Mouse (Mus musculus) midbrain, embryonic 10.5 days (tissue): Measurements from ENCODE around the gene Cbx1. TPM values are rescaled to one million over a fixed set of nuclear protein-coding genes. Genes with fewer than 3 reads are reported as not detected.
A peak's percentile ranks its signal among the peaks of the same experiment; 100 is the strongest.
"Not testable (repeated sequence)": the region's sequence is repeated elsewhere in the genome, so short reads cannot be mapped to it uniquely, and the experiment has no call there.

Source experiments
- DNase-seq: peaks from one replicate; pipeline ENCODE4 v3.0.0-alpha.2; 2017; ENCODE audit warnings: low spot score
- H3K27ac ChIP-seq: fragments of 300-500 bp; sonication (generic); replicated peaks from 2 replicates; pipeline ENCODE4 v1.5.1; 2016; ENCODE audit warnings: mild to moderate bottlenecking
- H3K27me3 ChIP-seq: fragments of 300-500 bp; sonication (generic); 2 replicates; pipeline ENCODE4 v1.6.1; 2016; ENCODE audit warnings: low read depth, mild to moderate bottlenecking; ENCODE audit not compliant: poor library complexity, severe bottlenecking
- H3K36me3 ChIP-seq: fragments of 300-500 bp; sonication (generic); 2 replicates; pipeline ENCODE4 v1.6.1; 2016; ENCODE audit warnings: mild to moderate bottlenecking, moderate library complexity
- H3K4me1 ChIP-seq: fragments of 300-500 bp; sonication (generic); 2 replicates; pipeline ENCODE4 v1.6.1; 2016
- H3K4me3 ChIP-seq: fragments of 300-500 bp; sonication (generic); 2 replicates; pipeline ENCODE4 v1.5.1; 2016; ENCODE audit warnings: mild to moderate bottlenecking, moderate library complexity
- H3K9me3 ChIP-seq: fragments of 300-500 bp; sonication (generic); replicated peaks from 2 replicates; pipeline ENCODE4 v1.6.1; 2016; ENCODE audit warnings: mild to moderate bottlenecking
- whole genome bisulfite sequencing: fragments of 180-500 bp; shearing (Covaris S2); methylation state at CpG from one replicate; pipeline ENCODE4 v1.1.7; 2016; 5-methylcytosine and 5-hydroxymethylcytosine counted together
- polyA plus RNA-seq: library from polyadenylated mRNA; unstranded; fragments of >200 nt; fragmentation: Nextera tagmentation; extraction: Ambion mirVana; gene quantifications from 2 replicates; pipeline ENCODE4 v1.2.1, GENCODE M21; 2016

Cbx1 gene
- polyA plus RNA-seq, 1 experiment from 2014 or later: 198 TPM

DNA sequence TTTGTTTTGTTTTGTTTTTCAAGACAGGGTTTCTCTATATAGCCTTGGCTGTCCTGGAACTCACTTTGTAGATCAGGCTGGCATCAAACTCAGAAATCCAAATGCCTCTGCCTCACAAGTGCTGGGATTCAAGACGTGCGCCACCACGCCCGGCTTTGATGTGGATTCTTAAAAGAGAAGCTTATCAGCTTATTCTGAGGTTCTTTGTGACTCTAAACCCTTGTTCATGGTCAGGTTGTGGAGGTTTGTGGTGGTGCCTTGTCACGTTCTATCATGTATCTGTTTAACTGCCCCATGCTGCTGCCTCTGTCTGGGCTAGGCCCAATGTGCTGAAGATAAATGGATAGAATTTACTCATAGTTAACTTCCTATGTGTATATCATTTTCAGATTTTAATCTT, 16.7 kb downstream of the Cbx1 start:
- no peak for DNase-seq
- no peak overlapping the region for H3K4me3 ChIP-seq
- H3K9me3 ChIP-seq: no peaks in the 10 kb centered on the region
- H3K36me3 ChIP-seq: peaks cover 99% of the 10 kb centered on the region
- no peaks in the 10 kb centered on the region for H3K27me3 ChIP-seq
- WGBS: 88% methylated on average over 5 of the region's 5 CpGs
- H3K4me1 ChIP-seq: no peaks in the 10 kb centered on the region
- no peak overlapping the region for H3K27ac ChIP-seq

DNA sequence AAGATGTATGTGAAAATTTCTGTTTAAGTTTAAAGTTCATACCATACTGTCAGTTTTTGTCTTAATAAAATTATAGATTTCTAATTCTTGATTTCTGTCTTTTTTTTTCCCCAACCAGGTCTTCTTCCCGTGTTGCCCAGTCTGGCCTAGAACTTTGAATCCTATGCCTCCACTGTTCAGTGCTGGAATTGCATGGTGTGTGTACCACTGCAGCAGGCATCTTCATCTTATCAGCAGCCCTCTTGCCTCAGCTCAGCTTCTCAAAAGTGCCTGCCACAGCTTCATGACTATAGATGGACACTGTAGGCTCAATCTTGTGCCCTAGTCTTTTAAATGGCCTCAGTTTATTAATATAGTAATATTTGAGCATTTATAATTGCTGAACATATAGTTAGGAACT, 19.1 kb downstream of the Cbx1 start:
- H3K36me3 ChIP-seq: peaks cover 100% of the 10 kb centered on the region

DNA sequence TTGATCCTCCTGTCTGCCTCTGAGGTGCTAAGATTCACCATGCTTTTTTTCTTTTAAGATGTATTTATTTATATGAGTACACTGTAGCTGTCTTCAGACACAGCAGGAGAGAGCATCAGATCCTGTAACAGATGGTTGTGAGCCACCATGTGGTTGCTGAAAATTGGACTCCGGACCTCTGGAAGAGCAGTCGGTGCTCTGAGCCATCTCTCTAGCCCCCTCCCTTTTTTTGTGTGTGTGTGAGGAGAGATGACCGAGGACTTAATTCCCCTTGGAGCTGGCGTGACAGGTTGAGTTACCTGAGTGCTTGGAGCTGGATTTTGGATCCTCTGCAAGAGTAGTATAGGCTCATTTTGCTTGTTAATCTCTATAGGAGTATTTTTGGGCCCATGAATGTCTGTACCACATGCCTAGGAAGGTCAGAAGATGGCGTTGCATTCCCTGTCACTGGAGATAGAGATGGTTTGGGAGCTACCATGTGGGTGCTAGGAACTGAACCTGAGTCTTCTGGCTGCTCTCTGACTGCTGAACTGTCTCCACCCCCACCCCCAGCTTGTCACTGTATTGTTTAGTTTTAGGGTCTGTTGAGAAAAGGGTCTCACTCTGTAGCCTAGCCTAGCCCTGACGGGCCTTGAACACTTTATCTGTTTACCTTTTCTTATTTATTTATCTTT, 20.8 kb downstream of the Cbx1 start:
- Histone ChIP-seq H3K27me3 (no peaks in the 10 kb centered on the region), H3K36me3 (peaks cover 95% of the 10 kb centered on the region), H3K9me3 (no peaks in the 10 kb centered on the region), H3K27ac (no peak overlapping the region), H3K4me3 (no peak overlapping the region), H3K4me1 (no peaks in the 10 kb centered on the region)
- WGBS: 93% methylated on average over 6 of the region's 6 CpGs
- no peak for DNase-seq

More for the DNA sequence above, 19.1 kb downstream of the Cbx1 start:
- WGBS: 83% methylated on average over 1 of the region's 1 CpGs
- DNase-seq: no peak
- no peaks in the 10 kb centered on the region for H3K4me1 ChIP-seq
- H3K27me3 ChIP-seq: no peaks in the 10 kb centered on the region
- no peak overlapping the region for H3K27ac ChIP-seq
- no peak overlapping the region for H3K4me3 ChIP-seq
- H3K9me3 ChIP-seq: no peaks in the 10 kb centered on the region

DNA sequence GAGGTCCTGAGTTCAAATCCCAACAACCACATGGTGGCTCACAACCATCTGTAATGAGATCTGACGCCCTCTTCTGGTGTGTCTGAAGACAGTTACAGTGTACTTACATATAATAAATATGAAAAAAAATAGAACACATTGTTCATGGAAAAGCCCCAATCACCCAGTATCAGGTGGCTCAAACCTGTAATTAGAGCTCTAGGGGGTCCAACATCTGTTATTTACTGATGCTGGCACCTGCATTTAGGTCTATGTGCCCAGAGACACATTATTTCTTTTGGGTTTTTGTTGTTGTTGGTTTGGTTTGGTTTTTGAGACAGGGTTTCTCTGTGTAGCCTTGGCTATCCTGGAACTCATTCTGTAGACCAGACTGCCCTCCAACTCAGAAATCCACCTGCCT, 22.3 kb downstream of the Cbx1 start:
- not testable (repeated sequence) for H3K4me3 ChIP-seq, DNase-seq, H3K9me3 ChIP-seq, H3K27me3 ChIP-seq, H3K4me1 ChIP-seq, H3K27ac ChIP-seq
- peaks cover 95% of the 10 kb centered on the region for H3K36me3 ChIP-seq
- WGBS: 95% methylated on average over 1 of the region's 1 CpGs

- Histone ChIP-seq H3K4me1 (peaks cover 10% of the 10 kb centered on the region), H3K36me3 (peaks cover 95% of the 10 kb centered on the region), H3K27me3 (no peaks in the 10 kb centered on the region), H3K9me3 (no peaks in the 10 kb centered on the region), H3K4me3 (no peak overlapping the region), H3K27ac (no peak overlapping the region)
- WGBS: 87% methylated on average over 4 of the region's 4 CpGs
- no peak for DNase-seq
Measured at GRCm38 (mm10) chr11:96813455-96813854, 24.5 kb downstream of the Cbx1 start.

GRCm38 (mm10) chr11:96813920-96814319, 25.0 kb downstream of the Cbx1 start:
- peaks cover 95% of the 10 kb centered on the region for H3K36me3 ChIP-seq
- DNase-seq: no peak
- H3K27me3 ChIP-seq: no peaks in the 10 kb centered on the region
- H3K9me3 ChIP-seq: no peaks in the 10 kb centered on the region
- WGBS: 92% methylated on average over 5 of the region's 5 CpGs
- no peak overlapping the region for H3K4me3 ChIP-seq
- peaks cover 10% of the 10 kb centered on the region for H3K4me1 ChIP-seq
- H3K27ac ChIP-seq: no peak overlapping the region

DNA sequence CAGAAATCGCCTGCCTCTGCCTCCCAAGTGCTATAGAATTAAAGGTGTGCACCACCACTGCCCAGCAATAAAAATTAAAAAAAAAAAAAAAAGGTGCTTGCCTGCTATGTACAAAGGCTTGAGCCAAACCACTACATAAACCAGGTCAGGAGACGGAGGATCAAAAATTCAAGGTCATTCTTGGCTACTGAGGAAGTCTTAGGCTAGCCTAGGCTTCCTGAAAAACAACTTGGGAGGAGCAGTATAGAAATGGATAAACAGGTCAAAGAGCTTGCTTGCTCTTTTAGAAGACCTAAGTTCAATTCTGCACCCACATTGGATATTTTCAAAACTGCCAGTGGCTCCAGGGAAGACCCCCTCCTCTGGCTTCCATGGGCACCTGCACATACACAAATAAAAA, 25.5 kb downstream of the Cbx1 start:
- DNase-seq: no peak
- H3K4me3 ChIP-seq: no peak overlapping the region
- H3K27ac ChIP-seq: no peak overlapping the region
- 97% methylated on average over 2 of the region's 2 CpGs for WGBS
- no peaks in the 10 kb centered on the region for H3K9me3 ChIP-seq
- H3K36me3 ChIP-seq: peaks cover 95% of the 10 kb centered on the region
- peaks cover 10% of the 10 kb centered on the region for H3K4me1 ChIP-seq
- no peaks in the 10 kb centered on the region for H3K27me3 ChIP-seq

DNA sequence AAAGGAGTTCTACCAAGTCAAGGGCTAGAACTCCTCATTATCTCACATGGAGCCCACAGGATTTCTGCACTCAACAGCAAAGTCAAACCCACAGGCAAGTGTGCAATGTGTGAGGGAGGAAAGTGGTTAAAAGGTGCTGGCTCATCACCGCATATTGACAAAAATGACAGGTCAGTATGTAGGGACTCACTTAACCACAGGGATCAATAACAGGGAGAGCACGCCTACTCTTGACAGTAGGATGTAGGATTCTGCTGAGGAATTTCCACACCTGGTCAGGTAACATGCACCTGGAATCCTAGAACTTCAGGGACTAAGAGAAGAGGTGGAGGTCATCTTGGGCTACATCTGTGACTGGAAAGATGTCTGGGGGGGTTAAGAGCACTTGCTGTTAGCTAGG, 27.0 kb downstream of the Cbx1 start:
- Histone ChIP-seq H3K27ac (no peak overlapping the region), H3K27me3 (no peaks in the 10 kb centered on the region), H3K4me3 (no peak overlapping the region), H3K36me3 (peaks cover 95% of the 10 kb centered on the region), H3K9me3 (no peaks in the 10 kb centered on the region), H3K4me1 (peaks cover 10% of the 10 kb centered on the region)
- 95% methylated on average over 2 of the region's 2 CpGs for WGBS
- DNase-seq: no peak

GRCm38 (mm10) chr11:96816494-96816893, 27.6 kb downstream of the Cbx1 start:
- Histone ChIP-seq H3K9me3 (no peaks in the 10 kb centered on the region), H3K36me3 (peaks cover 95% of the 10 kb centered on the region), H3K27me3 (no peaks in the 10 kb centered on the region), H3K4me3 (no peak overlapping the region), H3K27ac (no peak overlapping the region), H3K4me1 (peaks cover 10% of the 10 kb centered on the region)
- 95% methylated on average over 1 of the region's 1 CpGs for WGBS
- no peak for DNase-seq

DNA sequence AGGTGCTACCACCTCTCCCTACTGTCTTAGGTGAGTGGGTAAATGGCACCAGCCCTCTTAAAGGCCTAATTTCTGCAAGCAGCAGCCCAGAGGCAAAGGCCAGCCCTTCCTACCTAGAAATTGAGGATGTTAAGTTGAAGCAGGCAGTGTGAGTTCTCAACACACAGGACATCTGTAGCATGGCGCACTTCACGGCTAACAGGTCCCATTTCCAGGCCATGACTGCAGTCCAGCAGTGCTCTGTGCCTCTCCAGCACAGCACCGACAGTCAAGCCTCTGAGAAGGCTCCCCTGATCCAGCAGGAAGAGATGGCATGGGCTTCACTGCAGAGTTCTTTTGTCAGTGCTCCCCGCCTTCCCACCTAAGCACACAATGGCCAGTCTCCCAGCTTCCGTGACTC, 28.1 kb downstream of the Cbx1 start:
- 72% methylated on average over 5 of the region's 5 CpGs for WGBS
- no peaks in the 10 kb centered on the region for H3K9me3 ChIP-seq
- H3K27me3 ChIP-seq: no peaks in the 10 kb centered on the region
- H3K4me1 ChIP-seq: peaks cover 10% of the 10 kb centered on the region
- H3K27ac ChIP-seq: no peak overlapping the region
- no peak overlapping the region for H3K4me3 ChIP-seq
- H3K36me3 ChIP-seq: peaks cover 95% of the 10 kb centered on the region
- no peak for DNase-seq

GRCm38 (mm10) chr11:96818128-96818710, 29.3 kb downstream of the Cbx1 start:
- Histone ChIP-seq H3K4me1 (peaks cover 21% of the 10 kb centered on the region), H3K27me3 (no peaks in the 10 kb centered on the region), H3K36me3 (peaks cover 94% of the 10 kb centered on the region), H3K9me3 (no peaks in the 10 kb centered on the region), H3K27ac (0 out of 2 replicates have a peak overlapping the region, but pooled peaks have one; percentile 42), H3K4me3 (no peak overlapping the region)
- no peak for DNase-seq
- 85% methylated on average over 8 of the region's 8 CpGs for WGBS

GRCm38 (mm10) chr11:96821956-96822355, 33.0 kb downstream of the Cbx1 start:
- no peak for DNase-seq
- WGBS: 94% methylated on average over 10 of the region's 10 CpGs
- H3K4me3 ChIP-seq: no peak overlapping the region
- H3K4me1 ChIP-seq: peaks cover 59% of the 10 kb centered on the region
- H3K27ac ChIP-seq: no peak overlapping the region
- no peaks in the 10 kb centered on the region for H3K9me3 ChIP-seq
- H3K36me3 ChIP-seq: peaks cover 84% of the 10 kb centered on the region
- no peaks in the 10 kb centered on the region for H3K27me3 ChIP-seq

DNA sequence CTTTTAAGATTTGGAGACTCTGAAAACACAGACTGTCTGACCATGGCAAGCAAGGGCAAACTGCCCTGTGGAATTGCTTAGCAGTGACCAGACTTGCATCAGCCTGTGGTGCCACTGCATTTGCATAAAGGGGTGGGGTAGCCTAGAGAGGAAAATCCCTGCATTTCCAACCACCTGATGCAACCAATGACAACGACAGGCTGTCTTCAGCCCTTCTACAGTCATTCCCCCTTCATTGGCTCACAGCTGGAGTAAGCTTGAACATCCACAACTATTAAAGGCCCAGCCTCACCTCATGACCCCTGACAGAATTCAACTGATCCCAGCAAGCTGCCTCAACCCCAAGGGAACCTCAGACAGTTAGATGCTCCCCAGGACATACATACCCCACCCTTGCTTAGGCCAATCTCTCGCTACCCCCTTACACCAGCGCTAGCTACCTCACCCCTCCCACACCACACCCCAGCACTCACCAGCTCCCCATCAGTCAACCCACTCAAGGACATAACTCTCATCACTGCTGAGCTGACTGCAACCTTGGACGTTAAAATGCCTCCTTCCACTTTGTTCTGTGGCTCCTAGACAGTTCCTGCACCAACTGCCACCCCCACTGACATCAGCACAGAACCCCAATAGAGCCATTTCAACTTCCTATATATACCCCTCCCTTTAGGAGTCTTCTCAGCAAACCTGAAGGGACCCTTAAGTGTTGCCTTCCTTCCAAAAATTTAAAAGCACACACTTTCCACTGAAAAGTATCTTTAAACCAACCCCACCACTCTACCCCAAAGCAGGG, 33.9 kb downstream of the Cbx1 start:
- WGBS: 30% methylated on average over 4 of the region's 4 CpGs
- Histone ChIP-seq H3K36me3 (peaks cover 84% of the 10 kb centered on the region), H3K9me3 (no peaks in the 10 kb centered on the region), H3K4me1 (peaks cover 61% of the 10 kb centered on the region), H3K27ac (peak overlapping the region; percentile 89), H3K4me3 (peak overlapping the region; percentile 65), H3K27me3 (no peaks in the 10 kb centered on the region)
- no peak for DNase-seq
